Mouse (Mus musculus) testis, adult 2 months (tissue): ENCODE results near the gene Sirt1. TPM values are rescaled to one million over a fixed set of nuclear protein-coding genes. Genes with fewer than 3 reads are reported as not detected.
A peak's percentile ranks its signal among the peaks of the same experiment; 100 is the strongest.

ENCODE experiments used
- H3K27ac ChIP-seq: fragments of 200-500 bp; 2 replicates; pipeline ENCODE4 v1.5.1; 2012; ENCODE audit warnings: low read depth, low read length; ENCODE audit not compliant: control insufficient read depth, insufficient read depth
- H3K27me3 ChIP-seq: fragments of 200-500 bp; 2 replicates; pipeline ENCODE4 v1.6.1; 2012; ENCODE audit warnings: mild to moderate bottlenecking, low read length, moderate library complexity; ENCODE audit not compliant: control insufficient read depth, insufficient read depth
- H3K36me3 ChIP-seq: fragments of 200-500 bp; 2 replicates; pipeline ENCODE4 v1.6.1; 2012; ENCODE audit warnings: mild to moderate bottlenecking, low read length; ENCODE audit not compliant: control insufficient read depth, insufficient read depth
- H3K4me1 ChIP-seq: fragments of 200-500 bp; 2 replicates; pipeline ENCODE4 v1.6.1; 2012; ENCODE audit warnings: low read length; ENCODE audit not compliant: control insufficient read depth, insufficient read depth
- H3K4me3 ChIP-seq: fragments of 200-500 bp; 2 replicates; pipeline ENCODE4 v1.5.1; 2012; ENCODE audit warnings: low read depth, mild to moderate bottlenecking, low read length, moderate library complexity, mixed read lengths; ENCODE audit not compliant: control insufficient read depth
- CTCF ChIP-seq: fragments of 200-500 bp; IDR thresholded peaks from 2 replicates; pipeline ENCODE4 v1.5.1; 2012; ENCODE audit warnings: low read depth, mild to moderate bottlenecking, inconsistent platforms, low read length, moderate library complexity; ENCODE audit not compliant: control insufficient read depth, insufficient read depth, insufficient replicate concordance
- POLR2A ChIP-seq: fragments of 200-500 bp; IDR thresholded peaks from 2 replicates; pipeline ENCODE4 v1.6.1; 2012; ENCODE audit warnings: low read depth, mild to moderate bottlenecking, inconsistent platforms, low read length, moderate library complexity; ENCODE audit not compliant: control insufficient read depth
- polyA plus RNA-seq: library from polyadenylated mRNA; depleted of rRNA; stranded (reverse); fragments of >200 nt; gene quantifications from 2 replicates; pipeline ENCODE4 v1.2.3, GENCODE M21; 2012

Sirt1 gene
- polyA plus RNA-seq, 1 experiment = 7.0 TPM

- Histone ChIP-seq H3K27me3 (no peaks in the 10 kb centered on the region), H3K36me3 (no peaks in the 10 kb centered on the region), H3K4me1 (peaks cover 10% of the 10 kb centered on the region), H3K27ac (peak within 1 kb of the TSS; percentile 84), H3K4me3 (peak within 1 kb of the TSS; percentile 84)
- TF ChIP-seq CTCF (peak; percentile 75; the same call in 1 of the 2 replicates), POLR2A (peak; percentile 76)
These were observed 1.1 kb upstream of the Sirt1 start, which contains the start of gene Dnajc12 for GRCm38 (mm10) chr10:63382372-63383279. Gene Dnajc12, plus strand, starts transcription at chr10:63382443.

DNA sequence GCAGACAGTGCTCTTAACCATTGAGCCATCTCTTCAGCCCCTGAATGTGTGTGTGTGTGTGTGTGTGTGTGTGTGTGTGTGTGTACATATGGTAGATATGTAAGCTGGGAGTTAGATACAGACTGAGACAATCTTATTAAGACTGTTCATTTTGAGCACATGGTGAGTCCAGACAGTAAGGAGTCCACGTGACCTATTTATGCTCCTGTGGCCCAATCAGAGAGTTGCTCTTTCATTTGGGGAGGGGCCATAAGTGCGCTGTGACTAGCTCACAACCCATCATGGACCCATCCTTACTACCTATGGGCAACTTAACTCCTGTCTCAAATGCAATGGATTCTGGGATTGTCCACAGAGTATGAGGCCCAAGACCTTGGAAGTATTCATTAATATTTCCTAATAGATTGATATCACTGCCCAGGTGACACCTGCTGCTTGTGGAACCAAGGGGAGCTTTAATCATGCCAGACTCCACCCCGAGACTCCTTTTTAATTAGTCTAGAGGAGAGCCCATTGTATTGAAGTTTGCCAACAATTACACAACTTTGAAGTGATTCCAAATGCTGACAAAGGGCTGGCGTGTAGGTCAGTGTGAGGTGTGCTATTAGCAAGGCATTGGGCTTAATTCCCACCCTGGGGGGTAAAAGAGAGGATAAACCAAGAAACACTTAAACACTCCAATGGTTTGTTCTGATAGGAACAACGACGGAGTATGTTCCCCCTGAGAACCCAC is 2.4 kb downstream of the Sirt1 start:
- H3K36me3 ChIP-seq = no peaks in the 10 kb centered on the region
- H3K27ac ChIP-seq = no peak overlapping the region
- H3K4me1 ChIP-seq = peaks cover 10% of the 10 kb centered on the region
- no peak overlapping the region for H3K4me3 ChIP-seq
- H3K27me3 ChIP-seq = no peaks in the 10 kb centered on the region
- no peak for TF ChIP-seq CTCF
- no peak for TF ChIP-seq POLR2A

GRCm38 (mm10) chr10:63377468-63377867 is 4.0 kb downstream of the Sirt1 start:
- H3K4me1 ChIP-seq = peaks cover 7% of the 10 kb centered on the region
- no peaks in the 10 kb centered on the region for H3K27me3 ChIP-seq
- no peaks in the 10 kb centered on the region for H3K36me3 ChIP-seq
- H3K4me3 ChIP-seq = no peak overlapping the region
- TF ChIP-seq POLR2A (no peak), CTCF (no peak)
- H3K27ac ChIP-seq = no peak overlapping the region

DNA sequence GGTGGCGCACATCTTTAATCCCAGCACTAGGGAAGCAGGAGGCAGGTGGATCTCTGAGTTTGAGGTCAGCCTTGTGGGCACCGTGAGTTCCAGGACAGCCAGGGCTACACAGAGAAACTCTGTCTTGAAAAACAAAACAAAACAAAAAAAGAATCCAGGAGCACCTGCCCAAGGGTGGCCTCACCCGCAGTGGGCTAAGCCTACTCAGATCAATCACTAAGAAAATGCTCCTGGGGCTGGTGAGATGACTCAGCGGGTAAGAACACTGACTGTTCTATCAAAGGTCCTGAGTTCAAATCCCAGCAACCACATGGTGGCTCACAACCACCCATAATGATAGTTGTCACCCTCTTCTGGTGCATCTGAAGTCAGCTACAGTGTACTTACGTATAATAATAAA is 5.2 kb downstream of the Sirt1 start:
- H3K4me3 ChIP-seq = no peak overlapping the region
- TF ChIP-seq CTCF (no peak), POLR2A (no peak)
- H3K27me3 ChIP-seq = no peaks in the 10 kb centered on the region
- no peak overlapping the region for H3K27ac ChIP-seq
- no peaks in the 10 kb centered on the region for H3K36me3 ChIP-seq
- no peaks in the 10 kb centered on the region for H3K4me1 ChIP-seq

DNA sequence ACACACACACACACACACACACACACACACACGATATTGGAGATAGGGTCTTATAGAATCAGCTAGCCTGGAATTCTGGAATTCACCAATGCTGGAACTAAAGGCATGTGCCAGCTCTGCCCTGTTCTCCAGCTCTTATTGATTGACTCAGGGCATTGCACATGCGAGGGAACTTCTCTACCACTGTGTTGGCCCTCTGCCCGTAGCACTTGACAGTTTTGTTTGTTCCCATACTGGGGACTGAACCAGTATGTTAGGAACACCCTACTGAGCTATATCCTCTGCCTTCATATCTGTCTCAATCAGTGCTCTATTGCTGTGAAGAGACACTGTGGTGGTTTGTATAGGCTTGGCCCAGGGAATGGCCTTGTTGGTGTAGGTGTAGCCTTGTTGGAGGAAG is 13.5 kb downstream of the Sirt1 start:
- H3K4me3 ChIP-seq = no peak overlapping the region
- no peak overlapping the region for H3K27ac ChIP-seq
- no peaks in the 10 kb centered on the region for H3K27me3 ChIP-seq
- H3K36me3 ChIP-seq = no peaks in the 10 kb centered on the region
- TF ChIP-seq CTCF (no peak), POLR2A (no peak)
- H3K4me1 ChIP-seq = peaks cover 11% of the 10 kb centered on the region

DNA sequence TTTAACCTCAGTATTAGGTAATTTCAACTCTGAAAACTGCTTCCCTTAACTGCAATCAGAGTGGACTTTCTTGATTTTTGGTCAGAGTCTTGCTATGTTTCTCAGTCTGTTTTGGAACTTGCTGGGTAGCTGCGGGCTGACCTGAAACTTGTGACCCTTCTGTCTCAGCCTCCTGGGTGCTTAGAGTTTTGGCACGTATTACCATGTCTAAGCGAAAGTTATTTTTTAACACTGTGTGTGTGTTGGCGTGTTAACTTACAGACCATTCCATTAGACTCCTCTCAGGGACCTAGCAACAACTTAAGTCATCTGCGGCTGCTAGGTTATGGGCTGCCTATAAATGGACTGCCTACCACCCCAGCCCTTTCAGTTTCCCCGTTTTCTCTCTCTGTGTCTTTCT is 14.1 kb downstream of the Sirt1 start:
- TF ChIP-seq CTCF = no peak
- TF ChIP-seq POLR2A = no peak
- Histone ChIP-seq H3K4me1 (peaks cover 11% of the 10 kb centered on the region), H3K4me3 (no peak overlapping the region), H3K27me3 (no peaks in the 10 kb centered on the region), H3K27ac (no peak overlapping the region), H3K36me3 (no peaks in the 10 kb centered on the region)

- Histone ChIP-seq H3K36me3 (no peaks in the 10 kb centered on the region), H3K27me3 (no peaks in the 10 kb centered on the region), H3K4me3 (no peak overlapping the region)
These were observed 15.5 kb downstream of the Sirt1 start for GRCm38 (mm10) chr10:63365918-63366455.

More at GRCm38 (mm10) chr10:63365918-63366455, 15.5 kb downstream of the Sirt1 start:
- no peak for TF ChIP-seq POLR2A
- no peak for TF ChIP-seq CTCF
- peaks cover 11% of the 10 kb centered on the region for H3K4me1 ChIP-seq
- H3K27ac ChIP-seq = no peak overlapping the region
